Mouse (Mus musculus) thymus, postnatal 0 days (tissue): ENCODE data around the gene Gtf2f2. TPM values are rescaled to one million over a fixed set of nuclear protein-coding genes. Genes with fewer than 3 reads are reported as not detected.

ENCODE experiments used
- DNase-seq: peaks from one replicate; pipeline ENCODE4 v3.0.0-alpha.2; 2015; ENCODE audit warnings: low spot score
- polyA plus RNA-seq: library from polyadenylated mRNA; unstranded; fragments of >200 nt; fragmentation: Nextera tagmentation; extraction: Ambion mirVana; gene quantifications from 2 replicates; pipeline ENCODE4 v1.2.1, GENCODE M21; 2015

Gene Gtf2f2
- polyA plus RNA-seq, 1 experiment from 2014 or later: 63.8 TPM

DNA sequence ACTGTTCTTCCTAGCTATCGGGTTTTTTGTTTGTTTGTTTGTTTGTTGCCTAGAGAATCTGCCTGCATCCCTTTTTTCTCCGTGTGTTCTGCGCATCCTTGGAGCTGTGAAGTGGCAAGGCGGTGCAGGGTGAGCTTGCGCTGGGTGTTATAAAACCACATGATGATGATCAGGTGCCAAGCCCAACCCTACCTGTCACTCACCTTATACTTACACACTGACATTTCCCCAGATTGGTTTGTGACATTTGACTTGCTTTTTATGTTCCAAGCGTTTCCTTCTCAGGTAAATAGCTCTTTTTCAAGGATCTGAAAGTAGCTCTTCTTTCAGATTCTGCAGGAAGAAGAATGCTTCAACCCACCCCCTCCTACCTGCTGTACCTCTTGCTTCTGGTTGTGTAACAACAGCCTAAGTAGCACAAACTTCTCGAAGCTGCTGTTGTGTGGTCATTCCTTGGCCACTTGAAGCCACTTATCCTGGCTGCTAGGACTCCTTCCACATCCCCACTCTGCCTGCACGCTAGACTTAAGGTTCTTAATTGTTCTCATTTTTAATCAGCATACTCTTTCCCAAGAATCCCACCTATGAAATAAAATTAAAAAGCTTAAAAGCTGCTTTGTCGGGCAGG is 143.8 kb downstream of the Gtf2f2 start:
- DNase-seq: no peak

DNA sequence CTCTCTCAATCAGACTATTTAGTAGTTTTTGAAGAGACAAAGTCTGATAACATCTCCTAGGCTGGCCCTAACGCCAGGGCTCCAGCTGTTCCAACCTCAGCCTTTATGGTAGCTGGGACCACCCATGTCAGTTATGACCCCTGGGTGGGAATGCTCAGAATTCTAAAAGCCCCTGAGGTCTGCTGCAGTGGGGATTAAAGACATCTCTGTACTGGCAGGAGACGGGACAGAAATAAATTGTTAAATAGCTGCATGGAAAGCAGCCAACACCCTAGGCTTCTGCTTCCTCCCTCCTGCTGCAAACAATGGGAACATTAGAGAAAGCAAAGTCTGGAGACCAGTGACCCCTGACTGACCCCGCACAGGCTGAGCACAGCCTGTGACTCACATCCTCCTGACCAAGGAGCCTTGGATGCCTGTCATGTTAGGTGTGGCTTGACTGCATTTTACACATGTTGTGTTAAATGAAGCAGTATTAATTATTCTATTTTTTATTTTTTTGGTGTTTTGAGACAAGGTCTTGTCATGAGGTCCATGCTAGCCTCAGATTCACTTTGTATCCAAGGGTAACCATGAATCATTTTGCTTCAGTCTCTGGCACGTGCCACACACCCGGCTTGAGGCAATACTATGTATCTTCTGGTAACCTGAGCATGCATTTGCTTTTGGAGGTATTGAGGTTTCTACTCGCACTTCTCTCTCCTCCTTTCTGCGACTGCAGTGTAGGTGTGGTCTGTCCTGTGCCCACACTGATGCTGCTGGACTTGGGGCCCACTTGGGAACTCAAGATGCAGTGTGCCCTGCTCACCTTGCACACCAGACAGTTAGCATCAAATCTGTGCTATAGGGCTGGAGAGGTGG is 146.9 kb downstream of the Gtf2f2 start:
- no peak for DNase-seq

DNA sequence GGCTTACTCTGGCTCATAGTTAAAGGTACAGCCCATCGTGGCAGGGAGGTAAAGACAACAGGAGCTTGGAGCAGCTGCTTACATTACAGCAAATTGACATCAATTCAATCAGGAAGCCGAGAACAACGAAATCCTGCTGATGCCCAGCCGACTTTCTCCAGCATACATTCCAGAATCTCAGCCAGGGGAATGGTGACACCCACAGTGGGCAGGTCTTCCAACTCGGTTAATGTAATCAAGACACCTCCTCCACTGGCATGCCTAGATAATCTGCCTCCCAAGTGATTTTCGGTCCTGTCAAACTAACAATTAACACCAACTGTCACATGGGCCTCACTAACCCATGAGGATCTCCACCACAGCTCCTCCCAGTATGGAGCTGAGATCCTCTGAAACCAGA is 148.0 kb downstream of the Gtf2f2 start:
- DNase-seq: no peak

DNA sequence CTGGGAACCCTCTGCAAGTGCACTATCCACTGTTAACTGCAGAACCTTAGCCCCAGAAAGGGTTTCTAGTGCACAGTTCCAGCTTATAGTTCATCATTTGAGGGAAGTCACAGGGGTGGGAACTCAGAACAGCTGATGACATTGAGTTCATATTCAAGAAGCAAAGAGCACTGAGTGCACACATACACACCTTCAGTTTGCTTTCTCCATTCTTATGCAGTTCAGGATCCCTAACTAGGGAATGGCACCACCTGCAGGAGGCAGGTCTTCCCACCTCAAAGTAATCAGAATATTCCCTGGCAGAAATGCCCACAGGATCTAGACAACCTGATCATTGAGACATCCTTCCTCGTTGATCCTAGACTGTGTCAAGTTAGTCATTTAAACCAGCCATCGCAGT is 151.0 kb downstream of the Gtf2f2 start:
- DNase-seq: no peak

DNA sequence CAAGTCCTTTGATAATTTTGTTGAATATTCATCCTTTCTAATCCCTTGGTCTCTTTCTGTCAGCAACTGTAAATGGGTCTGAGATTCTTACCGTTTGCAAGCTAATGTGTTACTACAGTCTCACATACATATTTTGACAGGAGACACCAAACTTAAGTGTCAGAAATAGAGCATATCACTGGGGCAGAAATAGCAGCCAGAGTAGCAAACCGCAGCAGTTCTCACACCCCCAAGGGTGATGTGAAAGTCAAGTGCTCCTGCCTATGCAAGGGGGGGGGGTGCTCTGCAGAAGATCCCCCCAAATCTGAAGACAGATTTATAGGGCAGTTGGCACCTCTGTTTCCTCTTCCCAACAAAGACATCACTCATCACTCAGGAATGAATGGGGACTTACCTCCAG is 152.5 kb downstream of the Gtf2f2 start:
- DNase-seq: no peak

DNA sequence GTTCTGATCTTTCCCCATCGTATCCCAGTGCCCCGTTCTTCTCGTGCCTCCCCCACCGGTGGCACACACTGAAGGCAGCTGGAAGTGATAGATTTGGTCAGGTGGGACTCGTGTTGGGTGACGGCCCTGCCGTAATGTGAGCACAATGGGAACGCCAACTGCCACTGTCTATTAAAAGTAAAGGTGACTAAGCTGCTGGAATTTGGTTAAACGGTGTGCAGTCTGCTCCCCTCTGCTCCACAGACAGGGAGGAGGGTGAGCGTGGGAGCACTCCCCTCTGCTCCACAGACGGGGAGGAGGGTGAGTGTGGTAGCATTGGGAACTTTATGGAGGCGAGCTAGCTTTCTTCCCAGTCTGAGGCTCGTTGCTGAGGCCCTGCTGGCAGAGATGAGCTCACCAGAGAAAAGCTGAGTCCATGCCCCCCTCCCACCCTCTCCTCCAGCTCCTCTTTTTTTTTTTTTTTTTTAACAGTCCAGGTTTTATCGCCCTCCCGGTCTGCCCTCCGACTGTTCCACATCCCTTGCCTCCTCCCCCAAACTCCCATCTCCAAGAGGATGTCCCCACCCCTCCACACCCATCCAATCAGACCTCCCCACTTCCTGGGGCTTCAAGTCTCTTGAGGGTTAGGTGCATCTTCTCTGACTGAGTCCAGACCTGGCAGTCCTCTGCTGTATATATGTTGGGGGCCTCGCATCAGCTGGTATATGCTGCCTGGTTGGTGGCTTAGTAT is 155.2 kb downstream of the Gtf2f2 start:
- DNase-seq: no peak

DNA sequence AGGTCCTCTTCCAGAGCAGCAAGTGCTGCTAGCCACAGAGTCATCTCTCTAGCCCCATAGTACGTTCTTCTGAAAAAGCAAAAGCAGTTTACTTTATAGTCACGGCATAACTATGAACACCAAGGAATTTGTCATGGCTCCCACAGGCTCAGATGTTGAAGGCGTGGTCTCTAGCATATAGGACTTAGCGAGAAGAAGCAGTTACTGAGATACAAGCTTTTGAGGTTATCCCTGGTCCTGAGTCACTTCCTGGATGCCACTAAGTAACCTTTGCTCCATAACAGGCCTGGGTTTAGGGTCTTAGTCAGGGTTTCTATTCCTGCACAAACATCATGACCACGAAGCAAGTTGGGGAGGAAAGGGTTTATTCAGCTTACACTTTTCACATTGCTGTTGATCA is 158.6 kb downstream of the Gtf2f2 start:
- DNase-seq: no peak

DNA sequence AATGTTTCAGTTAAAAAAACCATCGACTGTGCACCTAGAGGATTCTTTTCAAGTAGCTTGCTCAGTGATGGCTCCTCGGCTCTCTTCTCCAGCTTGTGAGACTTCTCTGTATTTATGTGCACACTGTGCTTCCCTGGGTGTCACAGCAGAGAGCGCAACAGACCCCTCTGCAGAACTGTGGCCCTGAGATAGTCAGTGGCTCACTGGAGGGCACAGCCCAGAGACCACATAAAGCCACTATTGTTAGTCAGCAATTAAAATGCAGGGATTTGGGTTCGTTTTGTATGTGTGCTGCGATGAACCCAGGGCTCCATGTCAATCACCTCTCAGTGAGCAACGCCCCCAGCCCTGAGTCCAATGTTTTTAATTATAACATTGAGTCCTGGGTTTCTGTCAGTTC is 159.8 kb downstream of the Gtf2f2 start:
- no peak for DNase-seq

DNA sequence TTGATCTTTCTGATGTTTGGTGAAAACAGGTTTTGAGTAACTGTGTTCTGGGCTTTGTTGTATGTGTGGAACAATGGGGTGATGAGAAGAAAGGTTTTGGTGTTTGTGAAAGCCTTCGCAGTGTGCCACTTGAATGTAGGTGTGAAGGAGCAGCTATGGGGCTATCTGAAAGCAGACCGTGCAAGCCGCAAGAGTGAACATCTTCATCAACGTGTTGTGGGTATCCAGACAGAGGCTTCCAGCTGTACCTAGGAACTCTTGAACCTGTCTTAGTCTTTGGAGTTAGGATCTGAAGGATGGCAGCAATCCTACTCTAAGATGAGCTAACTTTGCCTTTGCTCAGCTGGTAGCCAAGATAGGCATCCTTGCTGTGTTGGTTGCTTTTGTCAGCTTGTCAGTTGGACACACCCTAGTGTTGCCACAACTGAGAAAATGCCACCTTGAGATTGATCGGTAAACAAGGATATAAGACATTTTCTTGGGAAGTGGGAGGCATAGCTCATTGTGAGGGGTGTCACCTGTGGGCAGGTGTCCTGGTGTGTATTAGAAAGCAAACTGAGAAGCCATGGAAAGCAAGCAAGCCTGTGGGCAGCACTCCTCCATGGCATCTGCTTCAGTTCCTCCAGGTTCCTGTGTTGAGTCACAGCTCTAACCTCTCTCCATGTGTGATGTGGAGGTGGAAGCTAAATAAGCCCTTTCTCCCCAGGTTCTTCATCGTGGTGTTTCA is 160.7 kb downstream of the Gtf2f2 start:
- no peak for DNase-seq

DNA sequence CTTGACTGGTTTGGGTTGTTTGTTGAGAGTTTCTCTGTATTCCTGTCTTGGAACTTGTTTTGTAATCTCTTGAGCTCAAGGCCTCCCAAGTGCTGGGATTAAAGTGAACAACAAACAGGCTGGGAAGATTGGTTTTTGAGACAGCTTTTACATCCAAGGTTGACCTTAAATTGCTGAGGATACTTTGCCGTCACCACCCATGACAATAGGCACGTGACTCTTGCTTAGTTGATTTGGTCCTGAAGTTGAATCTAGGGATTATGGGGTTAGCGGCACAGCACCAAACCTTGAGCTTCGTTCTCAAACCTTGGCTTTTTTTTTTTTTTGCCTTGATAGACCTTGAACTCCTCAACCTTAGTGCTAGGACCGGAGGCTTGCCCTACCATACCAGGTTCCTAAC is 161.4 kb downstream of the Gtf2f2 start:
- DNase-seq: no peak

DNA sequence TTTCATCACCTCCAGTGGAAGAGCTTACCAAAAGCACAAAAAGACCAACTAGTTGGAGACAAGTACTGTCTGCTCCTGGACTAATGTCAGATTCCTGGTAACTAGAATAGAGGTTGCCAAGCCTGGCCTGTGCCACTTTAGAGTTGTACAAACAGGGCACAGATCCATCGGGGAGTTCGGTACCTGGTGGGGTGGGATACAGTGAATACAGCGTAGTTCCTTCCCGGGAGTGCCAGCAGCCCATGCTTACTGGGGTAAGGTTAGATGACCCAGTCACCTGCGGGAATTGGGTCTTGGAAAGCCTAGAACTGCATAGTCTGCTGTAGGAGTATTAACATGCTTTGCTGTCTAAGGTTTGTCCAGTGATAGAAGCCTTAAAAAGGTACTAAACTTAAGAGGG is 162.2 kb downstream of the Gtf2f2 start:
- DNase-seq: no peak

DNA sequence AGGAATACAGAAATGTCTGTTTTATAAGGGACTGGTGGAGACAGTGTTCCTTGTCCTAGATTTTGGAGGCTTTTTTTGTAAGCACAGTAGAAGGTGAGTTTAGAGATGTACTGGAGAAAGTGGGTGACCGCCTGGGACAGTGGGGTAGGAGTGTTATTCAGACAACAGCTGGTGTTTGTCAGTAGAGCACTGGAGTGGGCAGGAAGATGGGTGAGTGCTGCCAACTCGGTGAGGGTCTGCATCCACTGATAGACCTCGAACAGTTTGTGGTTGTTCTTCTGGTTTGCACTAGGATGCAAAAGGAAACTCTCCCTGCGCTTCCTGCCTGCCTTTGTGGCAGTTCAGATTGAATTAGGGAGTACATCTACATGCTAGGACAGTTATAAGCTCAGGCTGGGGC is 163.0 kb downstream of the Gtf2f2 start:
- DNase-seq: no peak

Other genes starting within 250 kb of the Gtf2f2 start
- 7.4 and 7.7 TPM in 2 replicates for gene Slc25a30, start 223.8 kb downstream of the Gtf2f2 start, polyA plus RNA-seq
- gene Tpt1, start 165.8 kb downstream of the Gtf2f2 start, polyA plus RNA-seq: 1,615 and 1,673 TPM in 2 replicates
- 1.9 TPM in 2 replicates for gene Kctd4, start 55.9 kb downstream of the Gtf2f2 start, polyA plus RNA-seq
- 10.8 and 11.6 TPM in 2 replicates for gene Gpalpp1, start 99.9 kb upstream of the Gtf2f2 start, polyA plus RNA-seq
- gene Nufip1, start 100.0 kb upstream of the Gtf2f2 start, polyA plus RNA-seq: 15.5 and 16.6 TPM in 2 replicates